Mouse (Mus musculus): ENCODE measurements around the gene Rps16. TPM values are rescaled to one million over a fixed set of nuclear protein-coding genes. Genes with fewer than 3 reads are reported as not detected.

Rps16 gene
- polyA plus RNA-seq, 1 experiment from 2014 or later = 789 TPM

DNA sequence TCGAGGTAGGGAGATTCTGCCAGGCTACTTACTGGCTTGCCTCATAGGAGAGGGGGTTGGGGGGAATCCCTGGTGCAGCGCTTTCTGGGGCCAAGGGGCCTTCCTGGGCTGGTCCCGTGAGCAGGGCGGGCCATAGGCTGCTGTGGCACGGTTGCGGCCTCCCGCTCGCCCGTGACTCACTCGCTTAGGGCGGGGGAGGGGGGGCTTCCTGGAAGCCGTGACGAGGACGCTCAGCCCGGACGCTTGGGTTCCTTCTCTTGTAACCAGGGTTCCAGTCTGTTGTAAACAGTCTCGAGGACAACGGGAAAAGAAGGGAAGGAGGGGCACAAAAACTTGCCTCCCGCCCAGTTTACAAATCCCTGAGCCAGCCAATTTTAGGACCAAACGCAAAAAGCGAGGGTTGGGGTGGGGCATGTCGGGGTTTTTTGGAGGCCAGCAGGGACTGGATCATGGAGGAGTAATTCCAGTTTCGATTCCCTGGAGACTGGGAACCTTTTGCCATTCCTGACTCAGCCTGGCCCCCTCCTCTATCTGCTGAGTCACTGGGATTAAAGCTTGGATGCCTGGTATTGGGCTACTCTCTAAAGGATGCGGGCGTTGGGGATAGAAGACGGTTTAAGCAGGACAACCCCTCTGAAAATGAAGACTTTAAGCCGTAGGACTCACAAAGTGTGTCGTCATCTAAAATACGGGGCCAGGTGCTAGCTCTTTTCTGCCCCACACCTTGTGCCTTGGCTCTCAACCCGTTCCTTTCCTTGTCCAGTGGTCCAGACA lies 30.8 kb downstream of the Rps16 start:
- no peaks in the 10 kb centered on the region for H3K9me3 ChIP-seq (ENCODE audit: control insufficient read depth, low read length)
- peaks cover 51 to 61% of the 10 kb centered on the region in 2 experiments for H3K4me1 ChIP-seq (ENCODE audit: control insufficient read depth in 2 of 2, insufficient read depth in 2 of 2, low read length in 2 of 2)
- H3K36me3 ChIP-seq (ENCODE audit: control insufficient read depth, insufficient read depth, low read length) = peaks cover 19% of the 10 kb centered on the region
- peak; percentile 17; the same call in 1 of the 2 replicates for ATAC-seq (ENCODE audit: insufficient number of reproducible peaks, insufficient read depth, low FRiP score, low read depth)
- WGBS = 3% methylated on average over 30 of the region's 30 CpGs
- peak overlapping the region; percentile 82 for H3K9ac ChIP-seq (ENCODE audit: low read length)
- peak overlapping the region; percentile 97 to 100 for H3K27ac ChIP-seq (replicated peaks in 1 of 2; ENCODE audit: control insufficient read depth in 1 of 2, insufficient read depth in 1 of 2, low read depth in 2 of 2, low read length in 2 of 2)
- H3K4me2 ChIP-seq (ENCODE audit: low read length) = peak overlapping the region; percentile 76
- H3K4me3 ChIP-seq (ENCODE audit: control insufficient read depth in 1 of 2, insufficient read depth in 1 of 2, low read depth in 1 of 2, low read length in 2 of 2) = peak overlapping the region; percentile 32 to 41
- H3K27me3 ChIP-seq (ENCODE audit: control insufficient read depth, insufficient read depth, low read length) = no peaks in the 10 kb centered on the region

DNA sequence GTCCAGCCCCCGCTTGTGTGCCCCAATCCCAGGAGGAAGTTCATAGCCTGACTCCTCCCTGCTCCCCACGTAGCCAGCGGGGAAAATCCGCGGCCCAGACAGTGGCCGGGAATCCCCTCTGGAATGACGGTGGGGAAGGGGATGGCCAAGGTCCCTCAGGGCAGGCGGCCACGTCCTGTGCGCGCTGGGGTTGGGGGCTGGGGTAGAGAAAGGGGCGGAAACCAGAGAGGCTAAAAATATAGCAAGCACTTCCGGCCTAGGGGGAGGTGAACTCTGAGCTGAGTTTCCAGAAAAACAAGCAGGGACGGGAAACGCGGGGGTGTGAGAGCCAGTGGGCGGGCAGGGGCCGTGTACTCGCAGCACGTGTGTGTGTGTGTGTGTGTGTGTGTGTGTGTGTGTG lies 31.5 kb downstream of the Rps16 start:
- Histone ChIP-seq H3K27me3 (ENCODE audit: control insufficient read depth, insufficient read depth, low read length) (no peaks in the 10 kb centered on the region), H3K4me3 (ENCODE audit: control insufficient read depth in 1 of 2, insufficient read depth in 1 of 2, low read depth in 1 of 2, low read length in 2 of 2) (peak overlapping the region; percentile 40 to 41), H3K4me2 (ENCODE audit: low read length) (peak overlapping the region; percentile 76), H3K9me3 (ENCODE audit: control insufficient read depth, low read length) (no peaks in the 10 kb centered on the region), H3K9ac (ENCODE audit: low read length) (peak overlapping the region; percentile 82), H3K4me1 (ENCODE audit: control insufficient read depth in 2 of 2, insufficient read depth in 2 of 2, low read length in 2 of 2) (peaks cover 47 to 59% of the 10 kb centered on the region in 2 experiments), H3K27ac (replicated peaks in 1 of 2; ENCODE audit: control insufficient read depth in 1 of 2, insufficient read depth in 1 of 2, low read depth in 2 of 2, low read length in 2 of 2) (peak overlapping the region; percentile 97 to 100), H3K36me3 (ENCODE audit: control insufficient read depth, insufficient read depth, low read length) (peaks cover 21% of the 10 kb centered on the region)
- under 1% methylated on average over 20 of the region's 20 CpGs for WGBS
- peak; percentile 77 for ATAC-seq (ENCODE audit: insufficient number of reproducible peaks, insufficient read depth, low FRiP score, low read depth)

DNA sequence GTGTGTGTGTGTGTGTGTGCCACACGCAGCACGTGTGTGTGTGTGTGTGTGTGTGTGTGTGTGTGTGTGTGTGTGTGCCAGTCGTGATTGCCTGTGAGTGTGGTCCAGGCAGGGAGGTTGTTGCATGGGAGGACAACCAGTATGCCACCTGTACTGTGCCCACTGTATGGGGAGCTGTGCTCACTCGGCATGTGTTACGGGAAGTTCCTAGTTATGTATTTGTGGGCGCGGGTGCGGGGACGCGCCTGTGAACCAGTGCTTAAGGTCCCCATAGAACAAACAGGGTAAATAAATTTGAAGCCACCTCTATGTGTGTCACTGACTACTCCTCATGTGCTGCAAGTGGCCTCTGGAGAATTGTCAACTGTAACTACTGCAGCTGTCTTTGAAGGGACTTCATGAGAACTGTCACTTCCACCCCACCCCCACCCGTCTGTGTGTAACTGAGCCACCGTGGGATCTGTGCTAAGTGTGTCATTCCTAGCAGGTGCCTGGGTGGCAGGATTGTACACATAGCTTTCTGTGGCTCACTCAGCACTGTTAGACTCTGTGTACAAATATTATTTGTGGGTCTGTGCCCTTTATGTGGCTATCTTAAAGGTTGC lies 32.0 kb downstream of the Rps16 start:
- Histone ChIP-seq H3K4me1 (ENCODE audit: control insufficient read depth in 2 of 2, insufficient read depth in 2 of 2, low read length in 2 of 2) (peaks cover 42 to 54% of the 10 kb centered on the region in 2 experiments), H3K27ac (replicated peaks in 1 of 2; ENCODE audit: control insufficient read depth in 1 of 2, insufficient read depth in 1 of 2, low read depth in 2 of 2, low read length in 2 of 2) (peak overlapping the region; percentile 97 to 100), H3K36me3 (ENCODE audit: control insufficient read depth, insufficient read depth, low read length) (peaks cover 20% of the 10 kb centered on the region), H3K9ac (ENCODE audit: low read length) (peak overlapping the region; percentile 82), H3K27me3 (ENCODE audit: control insufficient read depth, insufficient read depth, low read length) (no peaks in the 10 kb centered on the region), H3K4me3 (ENCODE audit: control insufficient read depth in 1 of 2, insufficient read depth in 1 of 2, low read depth in 1 of 2, low read length in 2 of 2) (peak overlapping the region; percentile 40 to 41), H3K9me3 (ENCODE audit: control insufficient read depth, low read length) (no peaks in the 10 kb centered on the region), H3K4me2 (ENCODE audit: low read length) (peak overlapping the region; percentile 76)
- ATAC-seq (ENCODE audit: insufficient number of reproducible peaks, insufficient read depth, low FRiP score, low read depth) = no peak
- WGBS = 42% methylated on average over 10 of the region's 12 CpGs

DNA sequence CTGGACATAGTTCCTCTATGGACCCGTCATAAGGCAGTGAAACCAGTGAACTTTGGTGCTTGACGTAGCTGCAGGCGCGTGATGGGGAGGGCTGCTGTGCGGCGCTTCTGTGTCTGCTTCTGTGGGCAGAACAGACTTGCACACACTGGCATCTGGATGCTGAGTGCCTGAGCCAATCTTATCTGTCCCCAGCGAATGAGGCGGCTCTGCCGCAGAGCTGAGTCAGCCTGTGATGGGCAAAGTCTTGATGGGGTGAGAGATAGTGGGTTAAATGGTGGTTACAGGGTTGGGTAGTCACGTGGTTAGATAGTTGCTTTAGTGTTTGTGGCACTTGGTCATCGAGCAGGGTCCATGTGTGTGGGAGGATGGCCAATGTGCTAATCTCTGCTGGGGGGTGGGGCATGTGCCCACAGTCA lies 32.5 kb downstream of the Rps16 start:
- H3K27me3 ChIP-seq (ENCODE audit: control insufficient read depth, insufficient read depth, low read length) = no peaks in the 10 kb centered on the region
- H3K9ac ChIP-seq (ENCODE audit: low read length) = peak overlapping the region; percentile 82
- H3K36me3 ChIP-seq (ENCODE audit: control insufficient read depth, insufficient read depth, low read length) = peaks cover 20% of the 10 kb centered on the region
- H3K4me1 ChIP-seq (ENCODE audit: control insufficient read depth in 2 of 2, insufficient read depth in 2 of 2, low read length in 2 of 2) = peaks cover 37 to 48% of the 10 kb centered on the region in 2 experiments
- H3K4me3 ChIP-seq (ENCODE audit: control insufficient read depth in 1 of 2, insufficient read depth in 1 of 2, low read depth in 1 of 2, low read length in 2 of 2) = peak overlapping the region in 1 of 2 experiments; percentile 41; a peak in 2 of 4 replicates
- peak; percentile 9; the same call in 1 of the 2 replicates for ATAC-seq (ENCODE audit: insufficient number of reproducible peaks, insufficient read depth, low FRiP score, low read depth)
- peak overlapping the region; percentile 76 for H3K4me2 ChIP-seq (ENCODE audit: low read length)
- H3K9me3 ChIP-seq (ENCODE audit: control insufficient read depth, low read length) = no peaks in the 10 kb centered on the region
- 9% methylated on average over 11 of the region's 11 CpGs for WGBS
- peak overlapping the region; percentile 97 to 100 for H3K27ac ChIP-seq (replicated peaks in 1 of 2; ENCODE audit: control insufficient read depth in 1 of 2, insufficient read depth in 1 of 2, low read depth in 2 of 2, low read length in 2 of 2)

DNA sequence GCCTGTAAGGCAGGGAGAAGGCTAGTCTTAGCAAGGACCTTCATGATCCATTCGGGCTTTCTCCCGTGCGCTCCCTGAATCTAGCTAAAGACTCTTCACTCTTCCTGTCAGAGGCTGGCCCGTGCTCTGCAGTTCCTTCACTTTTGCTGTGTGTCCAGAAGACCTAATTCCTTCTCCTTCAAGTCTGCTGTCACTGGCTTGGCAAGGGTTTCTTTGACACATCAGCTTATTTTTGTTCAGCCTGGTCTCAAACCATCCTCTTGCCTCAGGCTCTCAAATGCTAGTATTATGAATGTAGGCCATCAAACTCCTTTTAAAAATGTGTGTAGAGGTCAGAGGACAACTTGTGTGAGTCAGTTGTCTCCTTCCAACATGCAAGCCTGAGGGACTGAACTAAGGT lies 33.2 kb downstream of the Rps16 start:
- WGBS = 59% methylated on average over 4 of the region's 4 CpGs
- H3K4me2 ChIP-seq (ENCODE audit: low read length) = no peak overlapping the region
- ATAC-seq (ENCODE audit: insufficient number of reproducible peaks, insufficient read depth, low FRiP score, low read depth) = no peak
- H3K36me3 ChIP-seq (ENCODE audit: control insufficient read depth, insufficient read depth, low read length) = peaks cover 26% of the 10 kb centered on the region
- H3K4me3 ChIP-seq (ENCODE audit: control insufficient read depth in 1 of 2, insufficient read depth in 1 of 2, low read depth in 1 of 2, low read length in 2 of 2) = no peak overlapping the region
- H3K9ac ChIP-seq (ENCODE audit: low read length) = no peak overlapping the region
- no peaks in the 10 kb centered on the region for H3K27me3 ChIP-seq (ENCODE audit: control insufficient read depth, insufficient read depth, low read length)
- peaks cover 36 to 44% of the 10 kb centered on the region in 2 experiments for H3K4me1 ChIP-seq (ENCODE audit: control insufficient read depth in 2 of 2, insufficient read depth in 2 of 2, low read length in 2 of 2)
- peak overlapping the region; percentile 97 to 100 for H3K27ac ChIP-seq (replicated peaks in 1 of 2; ENCODE audit: control insufficient read depth in 1 of 2, insufficient read depth in 1 of 2, low read depth in 2 of 2, low read length in 2 of 2)
- H3K9me3 ChIP-seq (ENCODE audit: control insufficient read depth, low read length) = no peaks in the 10 kb centered on the region

DNA sequence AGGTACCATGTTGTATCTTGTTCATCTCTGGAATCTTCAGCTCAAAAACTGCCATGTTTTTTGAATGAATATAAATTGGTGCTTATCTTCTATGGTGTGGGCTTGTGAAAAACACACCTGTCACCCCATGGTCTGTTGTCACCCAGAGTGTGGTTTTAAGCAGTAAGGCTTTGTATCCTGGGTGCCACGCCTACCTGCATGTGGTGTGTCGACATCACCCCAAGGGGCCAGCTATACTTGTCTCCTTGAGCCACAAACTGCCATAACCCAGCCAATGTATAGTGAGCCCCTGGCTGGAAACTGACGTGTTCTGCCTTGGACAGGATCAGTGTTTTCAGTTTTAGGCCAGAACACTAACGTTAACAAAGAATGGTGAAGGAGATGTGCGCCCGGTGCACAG lies 33.7 kb downstream of the Rps16 start:
- Histone ChIP-seq H3K4me2 (ENCODE audit: low read length) (no peak overlapping the region), H3K27me3 (ENCODE audit: control insufficient read depth, insufficient read depth, low read length) (no peaks in the 10 kb centered on the region), H3K4me3 (ENCODE audit: control insufficient read depth in 1 of 2, insufficient read depth in 1 of 2, low read depth in 1 of 2, low read length in 2 of 2) (no peak overlapping the region), H3K36me3 (ENCODE audit: control insufficient read depth, insufficient read depth, low read length) (peaks cover 32% of the 10 kb centered on the region), H3K27ac (replicated peaks in 1 of 2; ENCODE audit: control insufficient read depth in 1 of 2, insufficient read depth in 1 of 2, low read depth in 2 of 2, low read length in 2 of 2) (no peak overlapping the region), H3K9me3 (ENCODE audit: control insufficient read depth, low read length) (no peaks in the 10 kb centered on the region), H3K4me1 (ENCODE audit: control insufficient read depth in 2 of 2, insufficient read depth in 2 of 2, low read length in 2 of 2) (peaks cover 36 to 44% of the 10 kb centered on the region in 2 experiments), H3K9ac (ENCODE audit: low read length) (no peak overlapping the region)
- 87% methylated on average over 6 of the region's 6 CpGs for WGBS
- ATAC-seq (ENCODE audit: insufficient number of reproducible peaks, insufficient read depth, low FRiP score, low read depth) = no peak

DNA sequence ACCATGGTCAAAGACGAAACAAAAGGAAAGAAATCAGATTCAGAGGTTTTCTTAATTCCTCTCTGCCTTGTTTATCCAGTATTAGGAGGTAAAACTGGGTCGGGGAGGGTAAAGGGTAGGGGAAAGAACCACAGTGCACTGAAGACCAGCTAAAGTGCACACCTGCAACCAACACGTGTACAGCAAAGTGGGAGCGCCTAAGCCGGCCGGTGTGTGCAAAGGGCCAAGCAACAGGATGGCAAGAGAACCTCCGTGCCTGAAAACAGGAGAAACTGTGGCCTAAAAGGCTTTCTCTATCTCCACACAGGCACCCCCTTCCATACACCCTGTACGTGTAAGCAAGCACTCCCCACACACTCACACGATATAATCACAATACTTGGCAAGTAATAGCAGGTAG lies 34.7 kb downstream of the Rps16 start:
- H3K27me3 ChIP-seq (ENCODE audit: control insufficient read depth, insufficient read depth, low read length) = no peaks in the 10 kb centered on the region
- H3K36me3 ChIP-seq (ENCODE audit: control insufficient read depth, insufficient read depth, low read length) = peaks cover 42% of the 10 kb centered on the region
- ATAC-seq (ENCODE audit: insufficient number of reproducible peaks, insufficient read depth, low FRiP score, low read depth) = no peak
- no peak overlapping the region for H3K27ac ChIP-seq (replicated peaks in 1 of 2; ENCODE audit: control insufficient read depth in 1 of 2, insufficient read depth in 1 of 2, low read depth in 2 of 2, low read length in 2 of 2)
- no peaks in the 10 kb centered on the region for H3K9me3 ChIP-seq (ENCODE audit: control insufficient read depth, low read length)
- H3K9ac ChIP-seq (ENCODE audit: low read length) = no peak overlapping the region
- no peak overlapping the region for H3K4me2 ChIP-seq (ENCODE audit: low read length)
- 87% methylated on average over 9 of the region's 9 CpGs for WGBS
- H3K4me3 ChIP-seq (ENCODE audit: control insufficient read depth in 1 of 2, insufficient read depth in 1 of 2, low read depth in 1 of 2, low read length in 2 of 2) = no peak overlapping the region
- H3K4me1 ChIP-seq (ENCODE audit: control insufficient read depth in 2 of 2, insufficient read depth in 2 of 2, low read length in 2 of 2) = peaks cover 32 to 35% of the 10 kb centered on the region in 2 experiments

All from heart, embryonic 14.5 days (tissue).